Comparison of ENCODE assay signal across 9 mouse cellular contexts in the genomic region with DNA sequence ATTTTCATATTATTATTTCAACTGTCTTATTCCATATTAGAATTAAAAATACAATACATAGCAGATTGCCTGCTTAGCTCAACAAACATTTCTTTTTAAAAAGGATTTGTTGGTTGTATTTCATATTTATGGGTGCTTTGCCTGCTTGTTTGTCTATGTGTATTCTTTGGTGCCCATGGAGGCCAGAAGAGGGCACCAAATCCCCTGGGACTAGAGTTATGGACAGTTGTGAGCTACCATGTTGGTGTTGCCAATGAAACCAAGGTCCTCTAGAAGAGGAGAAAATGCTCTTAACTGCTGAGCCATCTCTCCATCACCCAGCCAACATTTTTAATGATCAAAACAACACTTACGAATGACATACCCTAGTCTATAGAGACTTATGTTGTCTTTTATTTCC.
DNase-seq lines count a peak whose midpoint lies in the region; ATAC-seq and TF ChIP-seq lines count a peak whose summit lies in the region.
"Had no signal": no experiment of that assay in that cellular context is flagged by ENCODE, and none has a peak within 500 bp of the region (broad histone marks: within the 10 kb centered on the region; RNA-seq: fewer than 3 reads in every experiment).

No protein-coding gene starts in this region.

- WGBS in kidney, adult 2 months = 96% methylated on average over 1 of the region's 1 CpGs
- 93% methylated on average over 1 of the region's 1 CpGs for WGBS in kidney, embryonic 14.5 days
- WGBS in liver, embryonic 14.5 days (ENCODE audit: insufficient replicate concordance) = 65% methylated on average over 1 of the region's 1 CpGs

- ATAC-seq in kidney, embryonic 14.5 days (ENCODE audit: low FRiP score, low TSS enrichment) = no peak
- ATAC-seq in liver, embryonic 14.5 days (ENCODE audit: insufficient read depth) = no peak

- no peak overlapping the region for H3K4me3 ChIP-seq in kidney, adult 2 months (ENCODE audit: insufficient read depth, low read depth, low read length)
- H3K4me3 ChIP-seq in kidney, embryonic 14.5 days (ENCODE audit: low read length) = no peak overlapping the region
- no peak overlapping the region for H3K4me3 ChIP-seq in CH12.LX (replicated peaks in 1 of 3; ENCODE audit: low read depth in 2 of 3, low read length in 2 of 3, poor library complexity in 1 of 3)
- no peak overlapping the region for H3K4me3 ChIP-seq in liver, embryonic 14.5 days (ENCODE audit: insufficient read depth in 1 of 2, low read depth in 2 of 2, low read length in 2 of 2)
- H3K4me3 ChIP-seq: neural tube, embryonic 12.5 days had no signal

- dilution Hi-C loops in CH12.LX (cut with MboI; ENCODE audit: extremely low pct_ligation_motif_present, extremely low pct_unique_long_range_greater_than_20kb, low sequenced_read_pairs) = no loop called here

- TF ChIP-seq RAD21 in CH12.LX (IDR thresholded peaks at IDR 0.05; ENCODE audit: low read depth, low read length) = peak; percentile 43

- H3K27ac ChIP-seq in kidney, adult 2 months (ENCODE audit: insufficient read depth, low read depth, low read length) = no peak overlapping the region
- no peak overlapping the region for H3K27ac ChIP-seq in kidney, embryonic 14.5 days (ENCODE audit: low read depth, low read length)
- H3K27ac ChIP-seq in CH12.LX (ENCODE audit: insufficient read depth, low read depth) = no peak overlapping the region
- no peak overlapping the region for H3K27ac ChIP-seq in liver, embryonic 14.5 days
- H3K27ac ChIP-seq: neural tube, embryonic 12.5 days had no signal

- TF ChIP-seq EP300 in CH12.LX (IDR thresholded peaks at IDR 0.05; ENCODE audit: low read length) = no peak
- no peak for TF ChIP-seq EP300 in liver, embryonic 14.5 days (IDR thresholded peaks at IDR 0.05; ENCODE audit: low read depth)

- TF ChIP-seq POLR2A in kidney, adult 2 months (IDR thresholded peaks at IDR 0.05; ENCODE audit: low read depth, low read length) = no peak
- TF ChIP-seq POLR2A in CH12.LX (IDR thresholded peaks at IDR 0.05; ENCODE audit: low read depth, low read length) = no peak

- in situ Hi-C loops in CH12.LX (cut with MboI; ENCODE audit: low pct_ligation_motif_present, low pct_unique_long_range_greater_than_20kb, low sequenced_read_pairs) = no loop called here

- H3K4me2 ChIP-seq in kidney, embryonic 14.5 days (replicated peaks; ENCODE audit: low read depth, low read length) = no peak overlapping the region
- H3K4me2 ChIP-seq in CH12.LX (ENCODE audit: insufficient read depth, low read depth, poor library complexity, severe bottlenecking) = no peak overlapping the region
- H3K4me2 ChIP-seq in liver, embryonic 14.5 days (ENCODE audit: low read depth) = no peak overlapping the region
- H3K4me2 ChIP-seq: neural tube, embryonic 12.5 days had no signal

- no peaks in the 10 kb centered on the region for H3K79me2 ChIP-seq in CH12.LX (replicated peaks; ENCODE audit: control insufficient read depth, extremely low read depth, insufficient read depth, poor library complexity, severe bottlenecking)

- H3K36me3 ChIP-seq in kidney, adult 2 months (ENCODE audit: control insufficient read depth, insufficient read depth, low read length) = no peaks in the 10 kb centered on the region
- no peaks in the 10 kb centered on the region for H3K36me3 ChIP-seq in kidney, embryonic 14.5 days (ENCODE audit: control insufficient read depth, insufficient read depth, low read length)
- peaks cover 0 to 8% of the 10 kb centered on the region in 2 experiments for H3K36me3 ChIP-seq in CH12.LX (replicated peaks in 1 of 2; ENCODE audit: control insufficient read depth in 1 of 2, insufficient read depth in 1 of 2, low read length in 1 of 2)
- no peaks in the 10 kb centered on the region for H3K36me3 ChIP-seq in liver, embryonic 14.5 days (replicated peaks; ENCODE audit: control insufficient read depth, insufficient read depth, low read depth)
- H3K36me3 ChIP-seq: neural tube, embryonic 12.5 days had no signal

- peak; percentile 47 for DNase-seq in kidney, adult 2 months
- DNase-seq in CH12.LX (ENCODE audit: extremely low read depth) (peak; percentile 26), ZHBTc4 (ENCODE audit: low read depth, low spot score) (peak; percentile 63)
- DNase-seq in liver, embryonic 14.5 days (ENCODE audit: low read depth in 3 of 3, low spot score in 3 of 3) = peak in 2 of 3 experiments; percentile 12 to 26
- DNase-seq in urinary bladder, postnatal 36 days (ENCODE audit: low spot score in 2 of 2) = no peak
- DNase-seq in right cerebral cortex, postnatal 25 days = no peak
- DNase-seq in heart, adult 8-10 months (ENCODE audit: low spot score) = no peak

- no peaks in the 10 kb centered on the region for H3K4me1 ChIP-seq in kidney, adult 2 months (ENCODE audit: control insufficient read depth, insufficient read depth, low read length)
- no peaks in the 10 kb centered on the region for H3K4me1 ChIP-seq in kidney, embryonic 14.5 days (ENCODE audit: control insufficient read depth, insufficient read depth, low read length)
- H3K4me1 ChIP-seq in CH12.LX (ENCODE audit: control insufficient read depth in 1 of 2, insufficient read depth in 2 of 2) = peaks cover 0 to 13% of the 10 kb centered on the region in 2 experiments; a peak in 2 of 4 replicates
- H3K4me1 ChIP-seq in liver, embryonic 14.5 days (replicated peaks; ENCODE audit: control insufficient read depth in 2 of 2, insufficient read depth in 2 of 2, low read length in 1 of 2) = no peaks in the 10 kb centered on the region
- H3K4me1 ChIP-seq: neural tube, embryonic 12.5 days had no signal

- TF ChIP-seq CTCF in kidney, adult 2 months (conservative IDR thresholded peaks at IDR 0.05; ENCODE audit: insufficient read depth, insufficient read length, low read depth, low read length) = peak; percentile 54
- peak in 1 of 2 experiments; percentile 52; a peak in 2 of 4 replicates for TF ChIP-seq CTCF in CH12.LX (conservative IDR thresholded peaks at IDR 0.05 in 1 of 2, IDR thresholded peaks at IDR 0.05 in 1 of 2; ENCODE audit: low read depth in 2 of 2, low read length in 2 of 2)
- TF ChIP-seq CTCF in liver, embryonic 14.5 days (IDR thresholded peaks at IDR 0.05; ENCODE audit: low read depth) = peak; percentile 55

- no peaks in the 10 kb centered on the region for H3K9me3 ChIP-seq in kidney, embryonic 14.5 days (ENCODE audit: control insufficient read depth, low read length)
- H3K9me3 ChIP-seq in CH12.LX (replicated peaks; ENCODE audit: low read length) = no peaks in the 10 kb centered on the region
- no peaks in the 10 kb centered on the region for H3K9me3 ChIP-seq in liver, embryonic 14.5 days (ENCODE audit: control insufficient read depth, low read length)
- H3K9me3 ChIP-seq: neural tube, embryonic 12.5 days had no signal

- H3K9ac ChIP-seq in kidney, embryonic 14.5 days (ENCODE audit: low read depth, low read length) = no peak overlapping the region
- H3K9ac ChIP-seq in CH12.LX (ENCODE audit: insufficient read depth, low read depth) = no peak overlapping the region
- H3K9ac ChIP-seq in liver, embryonic 14.5 days (replicated peaks) = no peak overlapping the region
- H3K9ac ChIP-seq: neural tube, embryonic 12.5 days had no signal

- no peaks in the 10 kb centered on the region for H3K27me3 ChIP-seq in kidney, adult 2 months (replicated peaks; ENCODE audit: control insufficient read depth, insufficient read depth, low read length)
- no peaks in the 10 kb centered on the region for H3K27me3 ChIP-seq in kidney, embryonic 14.5 days (ENCODE audit: control insufficient read depth, insufficient read depth, low read length)
- no peaks in the 10 kb centered on the region for H3K27me3 ChIP-seq in CH12.LX (replicated peaks)
- no peaks in the 10 kb centered on the region for H3K27me3 ChIP-seq in liver, embryonic 14.5 days (ENCODE audit: control insufficient read depth, insufficient read depth, low read length)
- H3K27me3 ChIP-seq: neural tube, embryonic 12.5 days had no signal

TF ChIP-seq in CH12.LX, 34 proteins besides CTCF, POLR2A, EP300 and RAD21:
- TF ChIP-seq HCFC1 (IDR thresholded peaks at IDR 0.05; ENCODE audit: low read depth, low read length) = no peak
- no peak for TF ChIP-seq TBP (conservative IDR thresholded peaks at IDR 0.05; ENCODE audit: low read depth, low read length)
- TF ChIP-seq SMC3 (IDR thresholded peaks at IDR 0.05; ENCODE audit: low read depth, low read length) = peak; percentile 47

Comparison
In these comparisons a context has a peak if more than half of its experiments do, and no peak if none do; other contexts are left out.
1. DNase-seq: peak in kidney, adult 2 months (single experiment), CH12.LX (single experiment), ZHBTc4 (single experiment) and liver, embryonic 14.5 days (2 of 3); none in urinary bladder, postnatal 36 days (0 of 2), right cerebral cortex, postnatal 25 days (single experiment) and heart, adult 8-10 months (single experiment).